Mouse (Mus musculus) right cerebral cortex, postnatal 4 days (tissue): ENCODE measurements around the gene Fggy.

Experiments
- DNase-seq: peaks from one replicate; pipeline ENCODE4 v3.0.0-alpha.2; 2022

Fggy gene

DNA sequence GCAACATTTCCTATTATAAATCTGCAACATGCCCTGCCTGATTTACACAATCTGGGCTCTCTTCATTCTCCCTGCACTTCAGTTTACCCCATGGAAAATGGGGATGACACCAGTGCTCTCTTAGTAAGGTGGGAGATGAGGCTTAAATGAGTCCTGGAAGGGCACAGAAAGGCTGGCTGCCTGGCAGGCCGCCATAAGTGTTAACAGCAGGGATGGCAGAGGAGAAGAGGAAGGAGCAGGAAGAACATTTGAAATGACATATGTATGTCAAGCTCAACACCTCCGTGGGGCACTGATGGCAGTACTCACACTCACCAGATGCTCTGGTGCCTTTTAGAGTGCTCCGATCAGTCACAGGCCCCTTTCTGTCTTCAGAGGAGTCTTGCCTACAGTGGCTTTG lies 308.6 kb downstream of the Fggy start:
- DNase-seq: peak; percentile 11

DNA sequence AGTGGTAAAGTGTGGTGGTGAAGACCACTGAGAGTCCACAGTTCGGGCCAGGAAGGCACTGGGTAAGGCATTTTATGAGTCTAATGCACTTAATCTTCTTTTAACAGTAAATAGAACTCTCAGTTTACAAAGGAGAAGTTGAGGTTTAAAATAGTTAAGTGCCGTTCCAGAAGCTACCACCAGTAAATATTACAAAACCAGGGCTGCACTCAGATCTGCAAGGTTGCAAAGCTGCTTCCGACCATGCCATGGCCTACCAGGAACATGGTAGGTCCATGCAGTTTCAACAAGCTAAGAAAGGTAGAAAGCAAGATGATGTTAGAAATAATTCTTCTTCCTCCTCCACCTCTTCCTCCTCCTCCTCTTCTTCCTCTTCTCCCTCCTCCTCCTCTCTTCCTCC lies 309.8 kb downstream of the Fggy start:
- no peak for DNase-seq

DNA sequence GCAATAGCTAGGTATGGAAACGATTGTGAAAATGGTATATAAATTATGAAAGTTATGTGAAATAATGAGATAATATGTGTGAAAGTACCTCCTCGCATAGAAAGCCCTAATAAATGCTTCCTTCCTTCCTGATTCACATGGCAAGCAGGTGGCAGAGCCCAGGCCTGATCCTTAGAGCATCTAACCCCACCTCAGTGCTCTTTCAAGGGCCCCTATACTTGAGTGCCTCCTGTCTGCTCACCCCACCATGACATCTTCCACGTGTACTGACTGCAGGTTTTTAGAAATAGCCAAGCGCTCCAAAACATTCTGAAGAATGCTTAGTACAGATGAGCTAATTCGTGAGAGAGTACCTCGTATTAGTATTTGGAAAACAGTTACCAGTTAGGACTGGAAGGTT lies 311.0 kb downstream of the Fggy start:
- no peak for DNase-seq

DNA sequence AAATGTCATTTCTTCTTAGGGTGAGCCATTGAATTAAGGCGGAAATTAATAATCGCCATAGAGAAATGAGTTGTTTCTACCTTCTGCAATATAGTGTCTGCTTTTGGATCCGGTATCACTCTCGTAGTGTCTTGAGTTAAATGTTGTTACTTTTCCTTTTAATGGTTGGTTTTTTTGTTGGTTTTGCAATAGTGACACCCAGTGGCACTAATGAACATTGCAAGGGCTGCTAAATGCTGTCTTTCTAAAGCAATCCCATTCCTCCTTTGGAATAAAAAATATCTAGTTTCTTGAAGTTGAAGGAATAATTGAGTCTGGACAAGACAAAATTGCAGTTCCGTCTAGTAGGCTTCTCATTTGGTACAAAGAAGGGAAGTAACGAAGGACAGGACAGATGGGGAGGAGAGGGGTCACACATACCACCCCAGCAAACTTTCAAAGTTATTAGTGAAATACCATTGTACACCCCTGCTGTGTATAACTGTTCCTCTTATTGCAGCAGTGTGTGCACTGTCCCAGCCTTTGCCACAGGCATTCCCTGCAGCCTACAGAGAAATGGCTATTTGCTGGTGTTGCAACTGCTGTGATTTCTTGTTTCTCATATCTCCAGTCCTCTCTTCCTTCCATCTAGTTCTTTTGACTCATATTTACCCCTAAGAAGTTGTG lies 314.0 kb downstream of the Fggy start:
- peak; percentile 64 for DNase-seq

DNA sequence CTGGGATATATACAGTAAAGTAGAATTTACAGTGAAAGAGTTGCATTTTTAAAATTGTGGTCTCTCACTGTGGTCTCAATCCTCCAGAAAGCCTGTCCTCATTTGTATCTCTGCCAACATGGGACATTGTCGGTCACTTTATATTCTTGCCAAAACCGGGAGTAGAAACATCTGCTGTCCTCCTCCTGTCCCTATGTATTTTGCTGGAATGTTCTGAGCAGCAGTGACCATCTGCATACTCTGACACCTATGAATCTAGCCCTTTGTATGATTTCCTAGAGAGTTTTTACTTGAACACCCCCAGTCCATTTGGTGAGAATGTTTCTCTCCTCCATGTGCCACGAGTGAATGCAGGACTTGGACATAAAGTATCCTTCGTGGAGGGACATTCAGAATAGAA lies 318.6 kb downstream of the Fggy start:
- DNase-seq: no peak

DNA sequence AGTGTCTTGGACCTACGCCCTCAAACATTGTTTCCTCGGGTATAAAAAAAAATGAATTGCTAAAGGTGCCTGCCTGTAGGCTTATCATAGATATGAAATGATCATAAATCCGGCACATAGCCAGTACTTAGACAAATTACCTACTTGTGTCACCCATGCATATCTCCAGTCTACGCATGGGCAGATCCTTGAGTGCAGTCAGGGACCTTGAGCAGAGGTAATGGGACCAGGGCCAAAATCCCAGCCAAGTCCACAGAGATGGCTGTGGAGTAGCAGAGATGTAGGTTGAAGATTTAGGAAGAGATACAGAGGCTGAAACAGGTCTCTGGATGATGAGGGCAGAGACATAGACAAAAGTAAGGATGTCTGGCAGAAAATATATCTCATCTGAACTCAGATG lies 320.1 kb downstream of the Fggy start:
- no peak for DNase-seq

DNA sequence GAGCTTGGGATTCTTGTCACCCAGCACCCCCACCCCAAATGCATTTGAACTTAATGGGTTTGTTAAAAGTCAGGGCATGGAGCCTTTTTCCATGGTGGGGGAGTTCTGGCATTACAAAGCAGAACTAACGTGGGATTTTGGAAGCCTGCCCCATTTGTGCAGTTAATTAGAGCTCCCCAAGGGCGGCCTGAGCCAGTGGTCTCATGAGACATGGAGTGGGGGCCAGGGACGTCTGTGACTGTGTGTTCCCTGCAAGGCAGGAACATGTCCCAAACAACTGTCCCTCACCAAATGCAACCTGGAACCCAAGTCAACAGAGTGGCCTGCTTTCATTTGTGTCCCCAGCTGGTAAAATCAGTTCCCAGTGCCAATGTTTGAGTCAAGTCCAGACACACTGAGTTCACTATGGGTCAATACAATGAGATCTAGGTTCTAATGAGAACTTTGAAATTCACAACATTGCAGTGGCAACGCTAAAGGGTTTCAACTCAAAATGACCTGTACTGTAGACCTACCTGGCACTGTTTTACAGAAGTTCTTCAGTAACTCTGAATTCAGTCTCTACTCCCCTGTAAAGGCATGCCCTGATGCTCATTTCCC lies 324.5 kb downstream of the Fggy start:
- no peak for DNase-seq

DNA sequence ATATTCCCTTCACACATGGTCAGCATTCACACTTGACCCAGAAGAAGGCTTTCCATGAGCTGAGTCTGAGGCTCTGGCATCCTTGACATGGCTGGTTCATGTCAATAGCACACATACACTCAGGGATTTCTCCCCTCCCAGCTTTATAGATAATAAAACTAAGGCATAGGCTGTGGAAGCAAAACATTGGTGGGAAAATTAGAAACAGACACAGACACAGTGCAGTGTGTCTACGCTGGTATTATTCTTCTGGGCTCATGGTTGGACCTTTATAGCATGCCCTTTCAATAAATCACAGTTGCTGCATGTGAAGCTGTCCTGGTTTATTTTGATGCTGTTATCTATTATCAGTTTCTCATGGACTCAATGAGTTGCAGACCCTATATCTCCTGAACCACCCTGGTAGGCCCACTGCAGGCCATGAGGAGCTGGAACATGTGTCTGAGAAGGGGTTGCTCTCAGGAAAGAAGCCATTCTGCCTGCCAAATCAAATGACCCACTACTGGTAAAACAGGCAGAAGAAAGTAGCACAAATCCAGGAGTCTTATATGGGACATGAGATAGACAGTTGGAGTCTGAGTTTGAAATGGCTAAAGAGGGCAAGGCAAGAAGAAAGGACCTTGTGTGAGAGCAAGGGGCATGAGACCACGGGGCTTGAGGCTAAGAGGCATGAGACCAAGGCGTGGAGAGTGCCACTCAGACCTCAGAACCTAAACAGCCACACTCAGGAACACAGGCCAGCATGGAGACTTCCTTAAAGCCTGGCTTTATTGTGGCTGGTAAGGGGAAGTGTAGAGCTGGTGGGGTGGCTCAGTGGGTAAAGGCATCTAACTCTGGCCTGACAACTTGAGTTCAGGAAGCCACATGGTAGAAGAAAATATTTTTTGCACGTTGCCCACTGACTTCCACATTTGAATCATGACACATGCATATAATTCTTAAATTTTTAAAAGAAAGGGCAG lies 327.2 kb downstream of the Fggy start:
- DNase-seq: no peak

DNA sequence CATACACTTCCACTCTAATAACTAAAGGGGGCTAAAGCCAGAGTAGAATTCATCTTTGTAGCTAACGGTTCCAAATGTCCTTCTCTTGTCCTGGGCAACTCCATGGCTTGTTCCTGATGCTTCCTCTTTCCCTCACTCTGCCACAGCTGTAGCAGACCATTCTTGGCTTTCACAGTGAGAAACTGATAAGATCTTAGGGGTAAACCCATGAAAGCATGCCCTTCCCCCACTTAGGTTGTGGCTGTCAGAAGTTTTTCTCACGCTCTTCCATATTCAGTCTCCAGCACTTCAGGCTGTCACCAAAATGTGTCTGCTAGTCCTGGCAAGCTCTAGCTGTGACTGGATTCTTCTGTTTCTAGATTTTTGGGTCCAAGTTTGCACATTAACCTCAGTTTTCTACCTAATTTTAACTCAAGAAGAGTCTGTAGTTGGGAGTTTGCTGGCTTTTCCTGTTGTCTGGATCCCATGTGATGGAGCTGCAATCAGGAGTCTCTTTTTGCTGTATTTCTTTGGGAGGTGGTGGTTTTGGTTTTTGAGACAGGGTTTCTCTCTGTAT lies 338.0 kb downstream of the Fggy start:
- DNase-seq: no peak

DNA sequence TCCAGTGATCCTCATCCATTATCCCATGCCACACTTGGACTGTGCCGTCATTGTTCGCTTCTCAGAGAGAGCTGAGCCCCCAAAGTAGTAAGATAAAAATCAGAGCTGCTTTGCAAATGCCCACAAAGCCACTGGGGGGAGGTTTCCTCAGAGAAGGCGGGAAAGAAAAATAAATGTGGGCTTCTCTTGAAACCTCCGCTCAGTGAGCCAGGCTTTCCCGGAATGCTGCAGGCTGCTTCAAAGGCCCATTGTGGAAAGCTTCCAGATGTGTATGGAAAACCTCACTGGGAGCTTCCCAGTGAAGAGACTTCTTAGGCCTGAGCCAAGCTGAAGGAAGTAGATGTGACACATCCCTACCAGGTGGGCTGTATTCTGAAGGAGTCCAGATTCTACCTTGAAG lies 339.3 kb downstream of the Fggy start:
- no peak for DNase-seq

DNA sequence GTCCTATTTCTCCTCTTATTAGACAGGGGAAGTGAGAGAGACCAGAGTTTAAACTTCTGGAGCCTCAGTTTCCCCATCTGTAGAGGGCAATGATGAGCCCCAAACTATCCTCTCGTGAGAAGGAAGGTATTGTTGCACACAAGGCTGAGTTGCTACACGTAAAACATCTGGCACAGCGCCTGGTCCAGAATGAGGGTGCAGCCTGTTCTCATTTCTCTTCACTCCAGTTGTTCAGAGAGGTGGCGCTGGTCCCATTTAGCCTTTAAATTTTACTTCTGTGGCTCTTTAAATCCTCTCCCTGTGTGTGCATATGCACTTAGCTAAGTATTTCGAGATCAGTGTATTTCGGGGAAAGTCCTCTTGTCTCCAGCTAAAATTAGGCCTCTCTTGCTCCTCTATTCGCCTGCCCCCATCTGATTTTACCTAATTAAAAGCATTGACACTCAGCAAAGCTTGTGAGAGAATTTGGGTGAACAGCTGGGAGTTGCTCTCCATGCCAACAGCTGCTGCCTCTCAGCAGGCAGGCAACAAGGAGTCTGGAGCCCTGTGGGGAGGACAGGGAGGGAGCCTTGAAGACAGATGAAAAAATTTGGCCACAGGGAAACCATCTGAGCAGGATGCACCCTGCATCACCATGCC lies 340.0 kb downstream of the Fggy start:
- peak; percentile 35 for DNase-seq

DNA sequence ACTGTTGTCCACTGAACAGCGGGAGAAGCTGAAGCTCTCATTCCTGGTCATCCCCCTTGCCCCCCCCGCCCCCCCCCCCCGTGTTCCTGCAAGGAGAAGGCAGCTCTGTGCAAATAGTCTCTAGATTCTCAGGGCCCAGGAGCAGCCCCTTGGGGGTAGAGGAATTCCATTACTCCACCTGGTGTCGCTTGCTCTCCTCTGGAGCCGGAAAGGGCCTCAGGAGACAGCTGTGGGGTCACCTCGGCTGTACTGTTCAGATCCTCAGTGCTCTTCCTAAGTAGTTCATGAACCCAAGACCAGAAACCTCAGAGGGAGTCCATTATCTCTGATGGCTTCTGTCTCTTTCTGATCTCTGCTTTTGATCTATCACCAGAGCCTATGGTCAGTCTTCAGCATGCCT lies 341.4 kb downstream of the Fggy start:
- no peak for DNase-seq

DNA sequence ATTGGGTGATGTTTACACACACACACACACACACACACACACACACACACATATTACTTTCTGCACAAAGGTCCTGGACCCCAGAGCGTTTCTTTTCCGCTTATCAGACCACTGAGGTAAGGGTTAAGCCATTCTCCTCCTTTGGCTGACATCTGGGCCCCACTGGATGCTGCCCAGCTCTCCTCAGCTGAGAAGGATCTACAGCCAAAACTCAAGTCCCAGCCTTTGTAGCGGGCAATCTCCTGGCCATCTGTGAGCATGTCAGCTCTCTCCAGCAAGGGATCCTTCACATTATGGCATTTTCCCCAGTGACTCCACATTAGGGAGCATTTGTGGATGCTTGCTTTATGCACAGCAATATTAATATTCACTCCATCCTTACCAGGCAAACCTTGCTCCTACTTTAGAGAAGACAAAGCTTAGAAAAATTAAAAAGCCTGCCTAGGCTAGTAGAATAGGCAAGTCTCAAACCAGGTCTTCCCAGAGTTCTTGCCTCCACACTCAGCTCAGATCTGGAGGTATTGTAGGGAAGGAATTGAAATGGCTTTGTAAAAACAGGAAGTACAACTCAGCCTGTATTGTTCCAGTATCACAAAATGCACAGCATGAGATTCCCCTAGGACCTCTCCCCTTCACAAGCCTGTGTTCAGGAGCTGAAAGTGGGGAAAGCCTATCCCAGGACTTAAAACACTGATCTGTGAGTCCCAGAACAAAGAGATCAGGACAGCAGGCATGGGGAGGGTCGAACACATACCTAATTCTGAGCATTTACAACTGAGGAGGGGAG lies 342.8 kb downstream of the Fggy start:
- DNase-seq: no peak

DNA sequence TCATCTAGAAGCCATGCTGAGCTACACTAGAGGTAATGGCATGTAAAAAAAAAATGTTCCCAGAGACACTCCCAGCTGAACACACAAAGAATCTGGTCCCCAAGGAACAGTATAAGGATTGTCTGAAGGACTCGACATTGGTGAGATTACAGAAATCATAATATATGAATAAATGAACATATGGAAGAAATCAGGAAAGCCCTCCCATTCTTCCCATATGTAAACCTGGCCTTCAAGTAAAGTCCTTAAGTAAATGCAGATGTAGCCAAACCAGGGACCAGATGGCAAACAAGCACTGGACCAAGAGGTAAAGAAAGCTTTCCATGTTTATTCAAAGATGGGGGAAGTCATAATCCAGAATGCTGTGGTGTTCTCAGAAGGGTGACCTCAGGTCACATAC lies 343.5 kb downstream of the Fggy start:
- DNase-seq: no peak

DNA sequence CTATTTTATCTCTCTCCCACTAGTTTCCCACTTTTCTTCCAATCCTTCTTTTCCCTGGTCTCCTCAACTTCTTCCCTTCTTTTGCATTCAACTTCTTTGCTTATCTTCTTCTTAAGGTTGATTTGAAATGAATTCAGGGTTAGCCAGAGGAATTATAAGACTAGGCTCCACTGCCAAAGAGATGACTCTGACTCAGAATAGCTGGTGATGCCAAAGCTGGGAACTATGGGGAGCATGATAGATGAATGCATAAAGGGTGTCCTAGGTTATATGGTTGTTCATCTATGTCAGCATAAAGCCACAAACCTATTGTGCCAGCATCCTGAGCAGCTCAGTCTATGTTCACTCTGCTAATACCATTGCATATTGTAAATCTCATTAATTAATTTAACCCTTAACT lies 348.8 kb downstream of the Fggy start:
- no peak for DNase-seq

DNA sequence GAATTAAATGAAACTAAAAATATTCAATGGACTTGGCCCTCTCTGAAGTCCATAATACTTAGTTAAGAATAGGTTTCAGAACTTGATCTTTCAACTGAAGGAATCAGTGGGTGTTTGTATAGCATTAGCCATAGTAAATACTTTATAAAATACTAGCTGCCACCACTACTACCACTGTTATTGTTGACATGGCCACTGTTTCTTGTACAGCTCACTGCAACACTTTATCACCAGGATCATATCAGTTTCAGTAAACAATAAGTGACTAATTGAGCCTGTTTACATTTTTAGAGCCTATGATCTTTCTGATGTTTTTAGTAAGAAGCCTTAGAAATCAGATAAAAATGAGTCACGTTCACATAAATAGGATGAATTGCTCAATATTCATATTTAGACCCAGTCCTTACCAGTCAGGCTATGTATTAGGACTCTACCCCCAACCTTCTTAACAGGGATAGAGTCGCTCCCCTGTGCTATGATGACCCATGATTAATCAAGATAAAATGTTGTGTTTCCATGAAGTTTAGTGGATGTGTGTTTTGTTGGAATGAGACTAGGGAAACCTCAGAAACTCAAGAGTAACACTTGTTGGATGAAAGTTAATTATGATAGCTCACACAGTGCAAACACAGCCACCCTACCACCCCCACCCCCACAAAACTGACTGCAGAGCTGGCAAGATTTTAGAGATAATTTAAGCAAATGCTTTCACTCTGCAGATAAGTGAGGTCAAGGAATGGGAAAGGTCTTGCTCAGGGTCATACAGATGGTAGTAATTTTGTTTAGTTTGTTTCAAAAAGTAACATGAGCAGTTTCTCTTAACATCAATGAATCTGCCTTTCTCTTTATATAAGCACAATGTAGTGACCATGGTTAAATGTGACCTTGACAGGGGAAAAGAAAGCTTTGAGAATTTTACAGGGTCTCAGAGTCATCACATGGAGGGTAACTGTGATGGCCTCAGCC lies 352.7 kb downstream of the Fggy start:
- no peak for DNase-seq

DNA sequence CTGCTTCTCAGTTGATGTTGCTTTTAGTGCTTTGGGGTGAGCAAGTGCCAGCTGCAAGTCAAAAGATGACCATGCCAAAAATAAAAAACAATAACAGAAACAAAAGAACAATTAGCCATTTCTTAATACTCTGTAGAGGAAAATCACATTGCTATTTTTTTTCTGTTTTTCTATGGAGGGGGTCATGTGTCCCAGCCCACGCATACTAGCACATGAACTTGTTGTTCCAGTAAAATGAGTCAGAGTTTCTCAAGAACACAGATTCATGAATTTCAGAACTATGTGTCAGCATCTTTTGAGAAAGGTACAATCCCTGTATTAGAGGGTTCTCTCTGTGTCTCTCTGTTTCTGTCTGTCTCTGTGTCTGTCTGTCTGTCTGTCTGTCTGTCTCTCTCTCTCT lies 355.7 kb downstream of the Fggy start:
- DNase-seq: no peak

DNA sequence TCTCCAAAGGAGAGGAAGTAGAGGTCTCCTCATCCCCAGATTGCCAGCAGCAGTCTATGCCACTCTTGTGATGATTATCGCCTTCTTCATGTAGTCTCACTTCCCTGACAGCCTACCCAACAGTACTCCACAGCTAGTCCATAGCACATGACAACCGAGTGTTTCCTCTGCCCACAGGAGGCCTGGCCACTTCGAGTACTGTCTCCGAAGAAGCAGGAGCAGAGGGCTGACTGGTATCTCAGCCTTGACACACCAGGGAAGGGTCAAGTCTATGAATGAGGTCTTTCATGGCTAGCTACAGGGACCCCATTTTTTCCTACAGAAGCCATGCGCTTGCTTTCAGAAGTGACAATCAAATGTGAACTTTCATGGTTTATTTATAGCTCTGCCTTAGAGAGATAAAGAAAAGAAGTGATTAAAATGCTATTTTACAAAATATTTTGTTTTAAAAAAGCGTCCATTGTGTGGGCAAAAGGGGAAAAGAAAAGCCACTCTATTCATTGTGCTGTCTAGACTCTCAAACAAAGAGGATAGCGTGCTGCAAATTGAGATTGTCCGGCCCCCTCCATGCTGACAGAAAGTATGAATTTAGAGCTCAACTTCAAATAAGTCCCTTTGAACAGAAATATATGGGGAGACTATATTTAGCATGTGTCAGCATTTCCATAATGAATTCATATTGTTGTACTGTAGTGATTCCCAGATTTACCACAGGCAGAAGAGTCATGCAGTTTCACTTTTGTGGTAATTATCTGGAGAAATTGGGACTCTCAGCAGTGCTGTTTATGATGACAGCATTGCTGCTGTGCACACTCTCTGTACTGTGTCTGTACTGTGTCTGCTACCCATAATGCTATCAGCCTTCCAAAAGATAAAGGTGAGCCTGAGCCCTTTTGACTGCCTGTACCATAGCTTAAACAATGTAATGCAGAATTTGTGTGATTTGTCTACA lies 358.6 kb downstream of the Fggy start:
- DNase-seq: no peak

DNA sequence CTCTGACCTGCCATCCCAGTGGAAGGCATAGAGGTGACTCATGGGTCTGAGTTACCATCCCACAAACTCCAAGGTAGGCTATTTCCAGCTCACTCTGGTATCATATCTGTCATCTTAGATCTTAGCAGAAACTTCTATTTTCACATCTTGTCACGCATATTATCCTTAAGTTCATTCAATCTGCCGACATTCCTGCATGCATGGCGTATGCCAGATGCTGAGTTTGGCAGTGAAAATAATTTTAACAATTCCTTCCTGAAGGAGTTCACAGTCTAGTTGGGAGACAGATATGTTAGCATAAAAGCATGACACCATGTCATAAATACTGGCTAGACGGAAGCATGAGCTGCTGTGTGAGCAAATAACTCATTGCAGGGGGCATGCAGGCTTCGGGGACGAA lies 360.4 kb downstream of the Fggy start:
- DNase-seq: no peak

DNA sequence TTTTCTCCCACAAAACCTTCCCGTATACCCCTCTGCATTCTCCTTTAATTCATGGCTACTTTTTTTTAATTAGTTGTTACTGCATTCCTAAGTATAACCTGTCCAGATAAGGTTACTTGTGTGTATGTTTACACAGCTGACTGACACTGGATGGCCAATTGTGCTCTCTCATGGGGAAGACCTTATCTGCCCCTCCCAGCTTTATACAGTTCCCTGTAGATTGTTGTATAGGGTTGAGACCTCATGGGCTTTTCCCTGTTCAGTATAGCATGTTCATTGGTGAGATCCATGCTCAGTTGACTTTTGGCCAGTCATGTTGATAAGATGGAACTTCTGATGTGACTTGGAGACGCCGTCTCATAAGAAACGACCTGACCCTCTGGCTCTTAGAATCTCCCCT lies 363.1 kb downstream of the Fggy start:
- no peak for DNase-seq
